Mouse (Mus musculus): Measurements from ENCODE around the gene Nudt2. TPM values are rescaled to one million over a fixed set of nuclear protein-coding genes. Genes with fewer than 3 reads are reported as not detected.
A peak's percentile ranks its signal among the peaks of the same experiment; 100 is the strongest.

Gene Nudt2
- total RNA-seq, 2 experiments from 2014 or later: 61.4 to 62.0 TPM

GRCm38 (mm10) chr4:41518349-41518748 is 53.4 kb downstream of the Nudt2 start:
- no peak for DNase-seq
- intact Hi-C loops (cut with DNase I): no loop called here

DNA sequence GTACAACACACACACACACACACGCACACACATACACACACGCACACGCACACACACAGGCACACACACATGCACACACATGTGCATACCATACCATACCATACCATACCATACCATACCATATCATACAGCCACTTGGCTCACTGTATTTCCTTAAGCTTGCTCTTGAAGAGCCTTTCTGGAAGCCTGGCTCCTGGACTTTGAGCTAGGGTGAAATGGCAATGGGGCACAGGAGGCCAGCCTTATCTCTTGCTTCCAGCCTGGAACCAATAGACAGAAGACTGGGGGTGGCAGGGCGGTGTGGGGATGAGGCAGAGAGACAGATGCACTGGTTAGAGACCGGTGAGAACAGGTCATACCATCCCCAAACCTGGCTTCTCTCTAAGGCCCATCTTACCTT is 54.2 kb downstream of the Nudt2 start:
- intact Hi-C loops (cut with DNase I): no loop called here
- DNase-seq: no peak

- no peak for DNase-seq
- intact Hi-C loops (cut with DNase I): loop anchor here (5.0 kb wide), 1 partner anchor 92 kb away; no protein-coding TSS in a partner anchor
Measured at GRCm38 (mm10) chr4:41520641-41521040, 55.7 kb downstream of the Nudt2 start.

DNA sequence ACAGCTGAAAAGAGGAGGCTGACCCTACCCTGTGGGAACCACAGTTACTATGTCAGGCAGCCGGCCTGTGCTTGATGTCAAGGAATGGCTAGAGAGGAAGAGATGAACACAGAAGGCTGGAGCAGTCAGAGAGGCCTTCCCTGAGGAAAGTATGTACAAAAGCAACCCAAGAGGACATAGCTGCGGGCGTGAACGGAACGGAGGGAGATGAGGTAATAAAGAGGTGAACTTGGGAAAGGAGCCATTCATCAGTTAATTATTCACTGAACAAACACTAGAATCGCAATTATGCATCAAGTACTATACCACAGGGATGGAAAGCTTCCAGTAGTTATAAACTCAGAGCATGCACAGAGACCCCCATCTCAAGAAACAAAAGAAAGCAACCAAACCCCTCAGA is 57.2 kb downstream of the Nudt2 start:
- intact Hi-C loops (cut with DNase I): loop anchor here (5.0 kb wide), 1 partner anchor 90 kb away; no protein-coding TSS in a partner anchor
- no peak for DNase-seq

- intact Hi-C loops (cut with DNase I): loop anchor here (5.0 kb wide), 1 partner anchor 90 kb away; no protein-coding TSS in a partner anchor
- peak; percentile 39 for DNase-seq
Measured at GRCm38 (mm10) chr4:41522788-41523187, 57.8 kb downstream of the Nudt2 start.

- intact Hi-C loops (cut with DNase I): loop anchor here (5.0 kb wide), 1 partner anchor 88 kb away; no protein-coding TSS in a partner anchor
- no peak for DNase-seq
Measured at GRCm38 (mm10) chr4:41523839-41524238, 58.9 kb downstream of the Nudt2 start.

DNA sequence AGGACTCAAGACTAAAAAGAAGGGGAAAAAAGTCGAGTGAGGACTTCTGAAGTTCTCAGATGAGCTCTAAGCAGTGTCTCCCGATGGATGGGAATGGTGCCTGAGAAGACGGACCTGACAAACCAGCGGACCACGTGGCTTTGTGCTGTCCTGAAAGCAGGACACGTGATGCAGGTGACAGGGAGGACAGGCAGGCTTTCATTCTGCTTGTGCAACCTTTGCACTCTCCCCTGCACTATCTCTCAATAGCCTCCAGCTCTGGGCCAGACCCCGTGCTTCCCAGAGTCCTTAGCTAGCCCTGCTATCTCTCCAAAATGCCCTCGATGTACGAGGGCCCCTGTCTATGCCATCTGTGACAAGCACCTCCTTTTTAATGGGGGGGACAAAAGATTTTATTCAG is 59.9 kb downstream of the Nudt2 start:
- DNase-seq: no peak
- intact Hi-C loops (cut with DNase I): loop anchor here (5.0 kb wide), 1 partner anchor 87 kb away; no protein-coding TSS in a partner anchor

DNA sequence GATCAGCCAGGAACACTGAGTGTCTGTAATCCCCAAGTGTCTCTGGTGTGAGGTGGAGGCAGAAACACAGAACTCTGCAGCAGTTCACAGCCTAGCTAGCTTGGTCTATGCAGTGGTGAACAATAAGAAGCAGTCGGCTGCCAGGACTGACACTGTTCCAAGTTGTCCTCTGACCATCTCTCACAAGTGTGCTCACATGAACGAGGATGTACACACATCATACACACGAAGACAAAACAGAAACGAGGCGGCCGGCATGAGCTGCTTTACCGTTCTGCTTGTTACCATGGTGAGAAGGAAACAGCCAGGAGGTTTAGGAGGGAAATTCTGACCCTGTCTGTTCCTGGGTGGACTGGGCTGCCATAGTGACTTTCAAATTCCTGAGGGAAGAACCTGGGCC is 61.6 kb downstream of the Nudt2 start:
- no peak for DNase-seq
- intact Hi-C loops (cut with DNase I): no loop called here

GRCm38 (mm10) chr4:41527076-41527475 is 62.1 kb downstream of the Nudt2 start:
- no peak for DNase-seq
- intact Hi-C loops (cut with DNase I): no loop called here

DNA sequence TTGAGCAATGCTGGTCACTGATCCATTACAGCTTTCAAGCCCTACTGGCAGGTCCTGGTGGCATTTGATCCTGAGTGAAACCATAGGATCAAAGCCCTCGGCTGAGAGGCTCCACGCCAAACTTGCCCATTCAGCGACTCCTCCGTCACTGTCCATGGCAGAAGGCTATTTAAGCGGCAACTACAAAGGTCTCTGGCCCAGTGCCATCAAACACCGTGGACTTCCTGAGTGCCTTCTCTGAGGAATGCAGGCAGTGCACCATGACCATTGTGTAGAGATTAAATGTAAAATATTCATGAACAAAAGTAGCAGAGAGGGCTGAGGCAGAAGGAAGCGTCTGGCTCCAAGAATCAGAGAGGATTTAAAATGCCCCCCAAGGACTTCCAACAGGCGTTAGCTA is 63.0 kb downstream of the Nudt2 start:
- intact Hi-C loops (cut with DNase I): no loop called here

More for the DNA sequence above, 63.0 kb downstream of the Nudt2 start:
- peak; percentile 58 for DNase-seq

Other genes with a start within 250 kb of the Nudt2 start
- 10 to 100 TPM; 77.8 to 78.2 TPM for gene Ubap2, start 190.0 kb upstream of the Nudt2 start, total RNA-seq (2021)
- gene Dcaf12, start 150.3 kb upstream of the Nudt2 start, total RNA-seq (2021): 10 to 100 TPM; 56.7 to 57.5 TPM
- gene Ubap1, start 116.2 kb upstream of the Nudt2 start, total RNA-seq (2021): 10 to 100 TPM; 33.5 to 43.3 TPM
- 1 to 10 TPM; 2.9 to 4.3 TPM for gene Kif24, start 264 bp upstream of the Nudt2 start, total RNA-seq (2021)
- gene AI464131, start 37.9 kb downstream of the Nudt2 start, total RNA-seq (2021): 10 to 100 TPM; 16.9 to 20.6 TPM
- 10 to 100 TPM; 11.6 to 12.8 TPM for gene 1110017D15Rik, start 52.2 kb downstream of the Nudt2 start, total RNA-seq (2021)
- 100 to 1,000 TPM; 146 to 159 TPM for gene Fam219a, start 104.4 kb downstream of the Nudt2 start, total RNA-seq (2021)
- gene Dnaic1, start 104.6 kb downstream of the Nudt2 start, total RNA-seq (2021): 1 to 10 TPM; 2.1 to 3.7 TPM
- 10 to 100 TPM; 70.3 to 78.4 TPM for gene Enho, start 175.2 kb downstream of the Nudt2 start, total RNA-seq (2021)
- gene Cntfr, start 231.9 kb downstream of the Nudt2 start, total RNA-seq (2021): 10 to 100 TPM; 60.5 to 61.7 TPM
- gene Il11ra1, start 234.8 kb downstream of the Nudt2 start, total RNA-seq (2021): 10 to 100 TPM; 17.8 to 20.7 TPM
- 10 to 100 TPM; 32.2 to 34.5 TPM for gene Rpp25l, start 248.4 kb downstream of the Nudt2 start, total RNA-seq (2021)